Mouse (Mus musculus): Measurements from ENCODE around the gene Dctn1. TPM values are rescaled to one million over a fixed set of nuclear protein-coding genes. Genes with fewer than 3 reads are reported as not detected.

The Dctn1 gene
- 134 and 135 TPM in 2 replicates for polyA plus RNA-seq (2014; fragmentation: Nextera tagmentation; extraction: Ambion mirVana)

- Histone ChIP-seq H3K36me3 (ENCODE audit: control insufficient read depth, insufficient read depth, low read length) (0 out of 2 replicates have a peak, but pooled peaks cover 3% of the 10 kb centered on the region), H3K9ac (replicated peaks; ENCODE audit: low read length) (peak within 1 kb of the TSS; percentile 89), H3K4me3 (replicated peaks; ENCODE audit: low read depth, low read length) (peak within 1 kb of the TSS; percentile 89), H3K4me2 (ENCODE audit: low read length) (peak within 1 kb of the TSS; percentile 88), H3K9me3 (ENCODE audit: control insufficient read depth, low read length) (no peaks in the 10 kb centered on the region), H3K27ac (replicated peaks; ENCODE audit: low read depth, low read length) (peak within 1 kb of the TSS; percentile 94), H3K4me1 (ENCODE audit: control insufficient read depth, insufficient read depth, low read length) (peaks cover 23% of the 10 kb centered on the region), H3K27me3 (ENCODE audit: control insufficient read depth, insufficient read depth, low read length) (peaks cover 28% of the 10 kb centered on the region)
- under 1% methylated on average over 58 of the region's 58 CpGs for WGBS
- DNase-seq (peak; percentile 98), ATAC-seq (ENCODE audit: low FRiP score, low TSS enrichment) (peak; percentile 88)
These were observed at the start of gene Dctn1 for GRCm38 (mm10) chr6:83165607-83166242. TSS of gene Dctn1 (plus strand) at chr6:83165920.

GRCm38 (mm10) chr6:83116373-83117164, 49.2 kb upstream of the Dctn1 start:
- H3K4me1 ChIP-seq (ENCODE audit: control insufficient read depth, insufficient read depth, low read length), result peaks cover 28% of the 10 kb centered on the region

GRCm38 (mm10) chr6:83117165-83117438, 48.6 kb upstream of the Dctn1 start:
- Histone ChIP-seq H3K27ac (replicated peaks; ENCODE audit: low read depth, low read length) (no peak overlapping the region), H3K4me2 (ENCODE audit: low read length) (peak overlapping the region; percentile 76), H3K4me3 (replicated peaks; ENCODE audit: low read depth, low read length) (0 out of 2 replicates have a peak overlapping the region, but pooled peaks have one; percentile 83), H3K9ac (replicated peaks; ENCODE audit: low read length) (no peak overlapping the region), H3K9me3 (ENCODE audit: control insufficient read depth, low read length) (no peaks in the 10 kb centered on the region), H3K27me3 (ENCODE audit: control insufficient read depth, insufficient read depth, low read length) (no peaks in the 10 kb centered on the region), H3K4me1 (ENCODE audit: control insufficient read depth, insufficient read depth, low read length) (peaks cover 28% of the 10 kb centered on the region), H3K36me3 (ENCODE audit: control insufficient read depth, insufficient read depth, low read length) (peaks cover 32% of the 10 kb centered on the region)
- DNase-seq (no peak), ATAC-seq (ENCODE audit: low FRiP score, low TSS enrichment) (no peak)
- 83% methylated on average over 4 of the region's 4 CpGs for WGBS

More at GRCm38 (mm10) chr6:83116373-83117164, 49.2 kb upstream of the Dctn1 start:
- WGBS, result 80% methylated on average over 11 of the region's 11 CpGs
- H3K27me3 ChIP-seq (ENCODE audit: control insufficient read depth, insufficient read depth, low read length), result no peaks in the 10 kb centered on the region
- no peaks in the 10 kb centered on the region for H3K9me3 ChIP-seq (ENCODE audit: control insufficient read depth, low read length)
- H3K36me3 ChIP-seq (ENCODE audit: control insufficient read depth, insufficient read depth, low read length), result peaks cover 33% of the 10 kb centered on the region
- DNase-seq (no peak), ATAC-seq (ENCODE audit: low FRiP score, low TSS enrichment) (no peak)
- H3K27ac ChIP-seq (replicated peaks; ENCODE audit: low read depth, low read length), result no peak overlapping the region
- peak overlapping the region; percentile 76 for H3K4me2 ChIP-seq (ENCODE audit: low read length)
- H3K4me3 ChIP-seq (replicated peaks; ENCODE audit: low read depth, low read length), result peak overlapping the region; percentile 83
- H3K9ac ChIP-seq (replicated peaks; ENCODE audit: low read length), result peak overlapping the region; percentile 82

- H3K27me3 ChIP-seq (ENCODE audit: control insufficient read depth, insufficient read depth, low read length), result no peaks in the 10 kb centered on the region
- H3K27ac ChIP-seq (replicated peaks; ENCODE audit: low read depth, low read length), result no peak overlapping the region
- peaks cover 32% of the 10 kb centered on the region for H3K36me3 ChIP-seq (ENCODE audit: control insufficient read depth, insufficient read depth, low read length)
- WGBS, result 91% methylated on average over 13 of the region's 13 CpGs
- ATAC-seq (ENCODE audit: low FRiP score, low TSS enrichment), result no peak
- no peaks in the 10 kb centered on the region for H3K9me3 ChIP-seq (ENCODE audit: control insufficient read depth, low read length)
- no peak overlapping the region; the same call in 1 of the 2 replicates for H3K4me2 ChIP-seq (ENCODE audit: low read length)
- no peak for DNase-seq
- peaks cover 33% of the 10 kb centered on the region for H3K4me1 ChIP-seq (ENCODE audit: control insufficient read depth, insufficient read depth, low read length)
- no peak overlapping the region for H3K9ac ChIP-seq (replicated peaks; ENCODE audit: low read length)
- 0 out of 2 replicates have a peak overlapping the region, but pooled peaks have one; percentile 1 for H3K4me3 ChIP-seq (replicated peaks; ENCODE audit: low read depth, low read length)
These were observed 48.1 kb upstream of the Dctn1 start for GRCm38 (mm10) chr6:83117616-83118015.

GRCm38 (mm10) chr6:83118369-83118768, 47.4 kb upstream of the Dctn1 start:
- no peak overlapping the region for H3K9ac ChIP-seq (replicated peaks; ENCODE audit: low read length)
- H3K27ac ChIP-seq (replicated peaks; ENCODE audit: low read depth, low read length), result no peak overlapping the region
- H3K4me1 ChIP-seq (ENCODE audit: control insufficient read depth, insufficient read depth, low read length), result peaks cover 39% of the 10 kb centered on the region
- H3K4me3 ChIP-seq (replicated peaks; ENCODE audit: low read depth, low read length), result no peak overlapping the region
- 85% methylated on average over 11 of the region's 11 CpGs for WGBS
- DNase-seq (no peak), ATAC-seq (ENCODE audit: low FRiP score, low TSS enrichment) (no peak)
- H3K36me3 ChIP-seq (ENCODE audit: control insufficient read depth, insufficient read depth, low read length), result peaks cover 32% of the 10 kb centered on the region
- H3K4me2 ChIP-seq (ENCODE audit: low read length), result no peak overlapping the region
- H3K9me3 ChIP-seq (ENCODE audit: control insufficient read depth, low read length), result no peaks in the 10 kb centered on the region
- H3K27me3 ChIP-seq (ENCODE audit: control insufficient read depth, insufficient read depth, low read length), result no peaks in the 10 kb centered on the region

- 83% methylated on average over 14 of the region's 14 CpGs for WGBS
- DNase-seq (no peak), ATAC-seq (ENCODE audit: low FRiP score, low TSS enrichment) (no peak)
- H3K4me1 ChIP-seq (ENCODE audit: control insufficient read depth, insufficient read depth, low read length), result peaks cover 41% of the 10 kb centered on the region
- H3K27ac ChIP-seq (replicated peaks; ENCODE audit: low read depth, low read length), result no peak overlapping the region
- H3K36me3 ChIP-seq (ENCODE audit: control insufficient read depth, insufficient read depth, low read length), result peaks cover 32% of the 10 kb centered on the region
- H3K4me2 ChIP-seq (ENCODE audit: low read length), result peak overlapping the region; percentile 97
- H3K4me3 ChIP-seq (replicated peaks; ENCODE audit: low read depth, low read length), result peak overlapping the region; percentile 74; the same call in 1 of the 2 replicates
- H3K9ac ChIP-seq (replicated peaks; ENCODE audit: low read length), result 0 out of 2 replicates have a peak overlapping the region, but pooled peaks have one; percentile 87
- no peaks in the 10 kb centered on the region for H3K27me3 ChIP-seq (ENCODE audit: control insufficient read depth, insufficient read depth, low read length)
- H3K9me3 ChIP-seq (ENCODE audit: control insufficient read depth, low read length), result no peaks in the 10 kb centered on the region
These were observed 46.6 kb upstream of the Dctn1 start for GRCm38 (mm10) chr6:83118825-83119733.

GRCm38 (mm10) chr6:83119734-83120051, 46.0 kb upstream of the Dctn1 start:
- Histone ChIP-seq H3K27me3 (ENCODE audit: control insufficient read depth, insufficient read depth, low read length) (no peaks in the 10 kb centered on the region), H3K4me2 (ENCODE audit: low read length) (peak overlapping the region; percentile 97), H3K4me1 (ENCODE audit: control insufficient read depth, insufficient read depth, low read length) (peaks cover 42% of the 10 kb centered on the region), H3K27ac (replicated peaks; ENCODE audit: low read depth, low read length) (no peak overlapping the region), H3K36me3 (ENCODE audit: control insufficient read depth, insufficient read depth, low read length) (peaks cover 32% of the 10 kb centered on the region), H3K9ac (replicated peaks; ENCODE audit: low read length) (peak overlapping the region; percentile 87), H3K9me3 (ENCODE audit: control insufficient read depth, low read length) (no peaks in the 10 kb centered on the region), H3K4me3 (replicated peaks; ENCODE audit: low read depth, low read length) (peak overlapping the region; percentile 74)
- 40% methylated on average over 7 of the region's 7 CpGs for WGBS
- DNase-seq, result no peak
- ATAC-seq (ENCODE audit: low FRiP score, low TSS enrichment), result no peak
